Mouse (Mus musculus): ENCODE data around the gene Gm10392.

Gm10392 gene

GRCm38 (mm10) chr11:77492311-77492871 is 26.6 kb downstream of the Gm10392 start:
- peak; percentile 20 for DNase-seq (ENCODE audit: low spot score)

- DNase-seq (ENCODE audit: low spot score), result no peak
Observed at GRCm38 (mm10) chr11:77491502-77492291, 27.3 kb downstream of the Gm10392 start.

- peak; percentile 87 for DNase-seq (ENCODE audit: low spot score)
Observed at GRCm38 (mm10) chr11:77491123-77491501, 27.9 kb downstream of the Gm10392 start.

- no peak for DNase-seq (ENCODE audit: low spot score)
Observed at GRCm38 (mm10) chr11:77490451-77490850, 28.5 kb downstream of the Gm10392 start.

- peak; percentile 31 for DNase-seq (ENCODE audit: low spot score)
Observed at GRCm38 (mm10) chr11:77489591-77490235, 29.3 kb downstream of the Gm10392 start, which contains the start of gene Ankrd13b. Gene Ankrd13b (minus strand): TSS chr11:77489678.

GRCm38 (mm10) chr11:77488771-77489581 is 30.0 kb downstream of the Gm10392 start:
- DNase-seq (ENCODE audit: low spot score), result no peak

- DNase-seq (ENCODE audit: low spot score), result no peak
Observed at GRCm38 (mm10) chr11:77486798-77487197, 32.2 kb downstream of the Gm10392 start.

GRCm38 (mm10) chr11:77485229-77485628 is 33.8 kb downstream of the Gm10392 start:
- DNase-seq (ENCODE audit: low spot score), result no peak

GRCm38 (mm10) chr11:77483510-77484255 is 35.3 kb downstream of the Gm10392 start:
- DNase-seq (ENCODE audit: low spot score), result peak; percentile 76

- DNase-seq (ENCODE audit: low spot score), result no peak
Observed at GRCm38 (mm10) chr11:77483043-77483442, 36.0 kb downstream of the Gm10392 start.

GRCm38 (mm10) chr11:77476895-77477294 is 42.1 kb downstream of the Gm10392 start:
- DNase-seq (ENCODE audit: low spot score), result no peak

- DNase-seq (ENCODE audit: low spot score), result no peak
Observed at GRCm38 (mm10) chr11:77476216-77476615, 42.8 kb downstream of the Gm10392 start.

- DNase-seq (ENCODE audit: low spot score), result no peak
Observed at GRCm38 (mm10) chr11:77472775-77473174, 46.2 kb downstream of the Gm10392 start.

GRCm38 (mm10) chr11:77471407-77471806 is 47.6 kb downstream of the Gm10392 start:
- DNase-seq (ENCODE audit: low spot score), result no peak

- no peak for DNase-seq (ENCODE audit: low spot score)
Observed at GRCm38 (mm10) chr11:77468397-77468796, 50.6 kb downstream of the Gm10392 start.

GRCm38 (mm10) chr11:77467784-77468183 is 51.2 kb downstream of the Gm10392 start:
- DNase-seq (ENCODE audit: low spot score), result peak; percentile 82

- DNase-seq (ENCODE audit: low spot score), result peak; percentile 87
Observed at GRCm38 (mm10) chr11:77467157-77467556, 51.8 kb downstream of the Gm10392 start.

All from T-cell, adult 2 months (primary cell).